Mouse (Mus musculus): Measurements from ENCODE around the gene BC005537.
"Not testable (repeated sequence)": the region's sequence is repeated elsewhere in the genome, so short reads cannot be mapped to it uniquely, and the experiment has no call there.

BC005537 gene

DNA sequence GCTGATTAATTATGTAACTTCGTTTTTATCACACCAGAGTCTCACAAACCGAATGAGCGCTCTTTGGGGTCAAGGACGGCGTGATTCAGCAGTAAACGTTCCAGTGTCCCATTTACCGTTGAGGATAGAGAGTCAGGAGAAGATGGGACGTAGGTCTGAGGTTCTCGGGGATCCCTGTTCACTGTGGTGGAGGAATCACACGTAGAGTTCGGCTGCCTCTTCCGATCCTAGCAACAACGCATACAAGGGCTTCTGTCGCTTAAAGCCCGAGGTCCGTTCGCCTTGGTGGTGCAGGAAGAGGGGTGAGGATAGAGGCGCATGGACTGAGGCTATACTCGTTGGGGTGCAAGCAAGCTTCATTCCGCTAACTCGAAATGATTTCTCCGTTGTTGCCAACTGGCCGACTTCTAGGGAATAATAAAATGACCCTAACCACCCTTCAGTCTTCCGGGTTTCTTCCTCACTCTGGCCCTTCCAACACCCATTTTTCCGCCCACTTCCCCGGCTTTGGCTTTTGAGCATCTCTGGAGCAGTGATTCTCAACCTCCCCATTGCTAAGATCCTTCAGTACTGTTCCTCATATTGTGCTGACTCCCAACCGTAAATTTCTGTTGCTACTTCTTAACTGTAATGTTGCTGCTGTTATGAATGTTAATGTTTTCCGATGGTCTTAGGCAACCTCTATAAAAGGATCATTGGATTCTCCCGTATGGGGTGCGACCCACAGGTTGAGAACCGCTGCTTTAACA is 1.4 kb upstream of the BC005537 start:
- DNase-seq (ENCODE audit: inconsistent age in 2 of 2, low spot score in 1 of 2) = peak; percentile 87 to 95

DNA sequence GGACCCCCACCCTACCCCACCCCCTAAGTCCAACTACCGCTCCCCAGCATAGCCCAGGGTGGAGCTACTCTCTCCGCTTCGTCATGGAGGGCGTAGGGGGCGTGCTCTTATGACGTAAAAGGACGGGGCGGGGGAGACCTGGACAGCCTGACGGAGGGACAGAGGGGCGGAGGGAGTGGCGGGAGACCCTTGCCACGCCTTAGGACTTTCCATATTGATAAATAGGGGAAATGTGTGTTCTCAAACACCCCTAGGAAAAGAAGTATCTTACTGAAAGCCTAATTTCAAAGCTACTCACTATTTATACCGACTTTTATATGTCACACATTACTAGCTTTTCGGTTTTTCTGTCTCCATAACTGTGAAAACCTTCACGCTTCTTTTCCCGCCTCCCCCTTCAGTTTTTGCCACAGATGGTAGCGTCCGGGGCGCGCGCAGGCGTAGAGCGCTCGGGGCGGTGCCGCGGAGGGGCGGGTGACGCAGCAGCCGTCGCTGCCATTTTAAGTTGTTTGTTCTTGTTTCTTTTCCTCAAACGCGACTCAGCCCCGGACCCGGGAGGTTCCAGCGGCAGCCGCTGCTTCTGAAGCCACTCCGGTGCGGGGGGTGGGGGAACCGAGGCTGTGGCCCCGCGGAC is 666 bp upstream of the BC005537 start:
- DNase-seq (ENCODE audit: inconsistent age in 2 of 2, low spot score in 1 of 2) = peak; percentile 98 to 99

DNA sequence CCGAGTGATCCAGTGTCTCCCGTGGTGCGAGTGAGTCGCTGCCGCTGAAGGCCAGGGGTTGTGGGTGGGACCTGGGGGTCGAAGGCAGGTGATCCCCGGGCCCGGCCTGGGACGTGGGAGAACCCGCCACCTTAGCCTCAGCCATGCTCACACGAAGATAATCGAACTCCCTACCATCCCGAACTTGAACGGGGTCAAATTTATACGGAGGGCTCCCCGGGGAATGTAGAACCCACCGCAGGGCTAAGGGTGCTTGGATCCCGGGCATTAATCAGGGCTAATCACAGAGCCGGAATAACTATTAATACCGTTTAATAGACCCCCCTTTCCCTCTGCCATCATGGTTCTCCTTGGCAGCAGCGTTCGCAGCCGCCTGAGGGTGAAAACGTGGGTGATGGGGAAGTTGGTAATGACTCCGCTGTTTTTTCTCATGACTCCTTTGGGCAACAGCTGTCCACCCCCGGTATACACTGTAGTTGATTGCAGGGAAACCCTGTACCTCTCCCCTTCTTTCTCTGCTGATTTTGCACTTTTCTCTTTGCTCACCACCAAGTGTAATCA is 754 bp downstream of the BC005537 start:
- DNase-seq (ENCODE audit: inconsistent age in 2 of 2, low spot score in 1 of 2) = peak; percentile 54 to 78

DNA sequence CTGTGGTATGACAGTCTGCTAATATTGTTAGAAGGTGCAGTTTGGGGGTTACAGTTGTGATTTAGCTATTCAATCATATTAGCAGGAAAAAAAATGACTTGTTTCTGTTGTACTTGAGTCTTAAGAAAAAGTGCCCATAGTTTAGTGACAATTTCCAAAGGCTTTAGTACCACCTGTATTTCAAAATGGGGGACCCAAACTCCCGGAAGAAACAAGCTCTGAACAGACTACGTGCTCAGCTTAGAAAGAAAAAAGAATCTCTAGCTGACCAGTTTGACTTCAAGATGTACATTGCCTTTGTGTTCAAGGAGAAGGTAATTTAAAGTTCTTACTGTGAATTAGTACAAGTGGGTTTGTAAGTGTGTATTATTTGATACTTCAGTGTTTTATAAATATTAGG is 1.7 kb downstream of the BC005537 start:
- DNase-seq (ENCODE audit: inconsistent age in 2 of 2, low spot score in 1 of 2) = no peak

DNA sequence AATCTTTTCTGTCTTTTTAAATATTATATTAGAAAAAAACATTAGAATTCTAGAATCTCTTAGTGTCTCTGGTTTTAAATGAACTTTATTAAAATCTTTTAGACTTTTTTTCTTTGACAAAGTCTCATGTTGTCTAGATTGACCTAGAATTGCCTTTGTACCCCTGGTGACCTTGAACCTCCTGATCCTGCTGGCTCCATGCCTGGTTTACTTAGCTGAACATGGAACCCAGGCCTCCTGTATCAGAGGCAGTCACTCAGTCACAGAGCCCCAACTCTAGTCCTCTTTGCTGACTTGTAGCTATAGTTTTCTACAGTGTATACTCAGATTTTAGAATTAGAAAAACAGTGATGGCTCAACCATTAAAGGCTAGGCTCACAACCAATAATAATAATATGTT is 4.6 kb downstream of the BC005537 start:
- DNase-seq (ENCODE audit: inconsistent age in 2 of 2, low spot score in 1 of 2) = peak; percentile 53 to 76

DNA sequence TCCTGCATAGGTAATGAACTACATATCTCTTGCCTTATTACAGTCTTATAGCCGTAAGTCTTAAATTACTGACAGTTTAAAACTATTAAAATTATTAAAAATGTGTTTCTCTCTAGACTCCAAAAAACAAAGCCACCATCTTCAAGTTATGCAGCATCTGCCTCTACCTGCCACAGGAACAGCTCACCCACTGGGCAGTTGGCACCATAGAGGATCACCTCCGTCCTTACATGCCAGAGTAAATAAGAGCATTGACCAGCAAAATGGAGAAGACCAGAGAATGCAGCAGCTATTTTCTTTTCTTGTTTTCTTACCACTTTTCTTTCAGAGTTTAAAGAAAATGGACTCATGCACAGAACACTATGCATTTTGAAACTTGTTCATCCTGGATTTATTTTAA is 11.1 kb downstream of the BC005537 start:
- DNase-seq (ENCODE audit: inconsistent age in 2 of 2, low spot score in 1 of 2) = no peak

DNA sequence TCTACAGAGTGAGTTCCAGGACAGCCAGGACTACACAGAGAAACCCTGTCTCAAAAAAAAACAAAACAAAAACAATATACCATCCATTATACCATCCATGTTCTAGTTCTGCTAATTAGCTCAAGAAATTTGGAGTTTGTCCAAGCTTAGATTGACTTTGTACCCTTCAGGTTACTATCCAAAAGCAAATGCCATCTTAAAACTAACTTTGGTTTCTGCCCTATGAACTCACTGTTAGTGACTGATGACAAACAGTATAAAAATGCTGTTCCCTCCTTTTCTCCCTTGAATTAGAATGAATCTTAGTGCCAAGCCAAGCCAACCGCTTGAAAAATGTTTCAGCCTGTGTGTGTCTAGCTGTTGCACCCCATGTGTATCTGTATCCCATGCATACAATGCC is 13.2 kb downstream of the BC005537 start:
- DNase-seq (ENCODE audit: inconsistent age in 2 of 2, low spot score in 1 of 2) = no peak

DNA sequence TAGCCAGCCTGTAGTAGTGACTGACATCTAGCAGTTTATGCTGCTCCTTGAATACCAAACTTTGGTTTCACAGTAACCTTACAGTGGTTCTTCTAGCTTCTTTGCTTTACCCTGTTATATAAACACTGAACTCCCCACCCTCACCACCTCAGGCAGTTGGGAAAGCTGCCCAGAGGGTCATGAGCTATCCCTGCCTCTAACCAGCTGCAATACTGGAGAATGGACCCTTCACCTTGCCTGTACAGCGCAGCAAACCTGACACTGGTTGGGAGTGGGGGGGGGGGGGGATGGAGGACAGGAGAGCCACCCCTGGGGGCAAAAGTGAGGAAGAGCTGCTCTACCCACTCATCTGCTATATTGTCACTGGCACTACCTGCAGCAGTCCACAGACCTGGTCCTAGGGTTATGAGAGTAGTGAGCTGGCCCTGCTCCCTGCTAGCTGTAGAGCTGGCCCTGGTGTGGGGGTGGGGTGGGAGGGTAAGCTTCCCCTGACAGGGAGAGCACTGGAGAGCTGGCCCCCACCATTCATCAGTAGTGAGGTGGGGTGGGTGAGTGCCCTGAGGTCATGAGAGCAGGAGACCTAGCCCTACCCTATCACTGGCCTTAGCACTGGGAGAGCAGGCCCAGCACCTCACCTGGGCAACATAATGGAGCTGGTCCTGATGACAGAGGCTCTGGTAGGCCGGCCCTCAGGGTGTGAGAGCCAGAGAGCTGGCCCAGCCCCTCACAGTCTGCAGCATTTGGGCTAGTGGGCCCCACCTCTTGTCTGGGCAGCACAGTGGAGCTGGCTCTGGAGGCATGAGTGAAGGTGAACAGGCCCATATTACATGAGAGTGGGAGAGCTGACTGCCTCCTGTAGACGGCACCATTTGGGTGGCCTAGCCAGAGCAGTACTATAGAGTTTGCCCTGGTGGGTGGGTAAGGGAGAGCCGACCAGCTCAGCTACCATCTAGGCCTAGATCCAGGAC is 15.0 kb downstream of the BC005537 start:
- DNase-seq (ENCODE audit: inconsistent age in 2 of 2, low spot score in 1 of 2) = peak in 1 of 2 experiments; percentile 5

DNA sequence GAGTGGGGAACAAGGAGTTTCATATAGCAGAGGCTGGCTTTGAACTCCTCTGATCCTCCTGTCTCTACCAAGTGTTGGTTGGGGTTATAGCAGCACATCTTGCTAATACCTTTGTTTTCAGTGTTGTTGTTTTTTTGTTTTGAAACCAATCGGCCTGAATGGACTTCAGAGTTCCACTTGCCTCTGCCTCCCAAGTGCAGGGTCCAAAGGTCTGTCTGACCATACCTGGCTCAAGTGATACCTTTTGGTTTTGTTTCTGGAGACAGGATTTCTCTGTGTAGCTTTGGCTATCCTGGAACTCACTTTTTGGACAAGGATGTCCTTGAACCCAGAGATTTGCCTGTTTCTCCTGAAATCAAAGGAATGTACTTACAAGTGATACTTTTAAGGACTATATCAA is 18.5 kb downstream of the BC005537 start:
- DNase-seq (ENCODE audit: inconsistent age in 2 of 2, low spot score in 1 of 2) = no peak

DNA sequence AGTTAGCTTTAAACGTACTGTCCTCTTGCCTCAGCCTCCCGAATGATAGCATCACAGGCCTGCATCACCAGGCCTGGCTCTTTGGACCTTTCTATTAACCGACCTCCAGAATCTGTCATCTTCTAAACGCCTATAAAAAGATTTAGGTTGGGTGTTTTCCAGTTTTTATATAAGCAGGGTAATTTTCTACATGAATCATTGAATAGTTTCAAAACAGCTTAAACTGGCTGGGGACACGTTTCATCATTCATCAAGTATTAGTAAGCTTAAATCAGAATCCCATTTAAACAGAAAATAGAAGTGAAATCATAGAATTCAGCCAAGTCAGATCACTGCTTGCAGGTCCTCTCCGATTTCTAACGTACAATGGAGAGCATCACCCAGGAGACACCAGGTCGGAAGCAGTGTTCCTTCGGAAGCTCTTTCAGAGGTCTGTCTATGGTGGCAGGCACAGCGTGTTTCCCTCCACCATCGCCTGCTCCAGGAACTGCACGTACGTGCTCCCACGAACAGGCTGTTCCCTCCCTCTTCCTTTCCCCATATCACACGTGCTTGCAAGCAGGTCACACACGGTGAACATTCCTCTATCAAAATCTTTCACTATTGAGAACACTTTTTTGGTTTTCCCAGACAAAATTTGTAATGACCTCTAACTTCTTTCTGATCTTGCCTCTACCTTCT is 21.3 kb downstream of the BC005537 start:
- DNase-seq (ENCODE audit: inconsistent age in 2 of 2, low spot score in 1 of 2) = no peak

DNA sequence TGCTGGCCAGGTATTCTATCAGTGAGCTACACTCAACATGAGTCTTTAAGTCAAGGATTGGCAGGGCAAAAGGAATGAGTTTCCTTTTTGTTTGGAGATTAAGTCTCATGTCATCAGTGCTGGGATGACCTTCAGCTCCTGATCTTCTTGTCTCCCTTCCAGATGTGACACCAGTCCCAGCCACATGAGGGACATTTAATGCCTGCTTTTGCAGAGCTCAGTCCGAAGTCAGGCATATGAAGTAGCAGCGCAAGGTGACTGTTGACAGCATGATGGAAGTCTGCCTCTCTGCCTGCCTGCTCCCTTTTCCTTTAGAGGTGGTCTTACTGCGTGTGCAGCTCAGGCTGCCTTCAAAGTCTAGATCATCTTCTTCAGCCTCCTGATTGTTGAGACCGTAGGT is 23.2 kb downstream of the BC005537 start:
- no peak for DNase-seq (ENCODE audit: inconsistent age in 2 of 2, low spot score in 1 of 2)

DNA sequence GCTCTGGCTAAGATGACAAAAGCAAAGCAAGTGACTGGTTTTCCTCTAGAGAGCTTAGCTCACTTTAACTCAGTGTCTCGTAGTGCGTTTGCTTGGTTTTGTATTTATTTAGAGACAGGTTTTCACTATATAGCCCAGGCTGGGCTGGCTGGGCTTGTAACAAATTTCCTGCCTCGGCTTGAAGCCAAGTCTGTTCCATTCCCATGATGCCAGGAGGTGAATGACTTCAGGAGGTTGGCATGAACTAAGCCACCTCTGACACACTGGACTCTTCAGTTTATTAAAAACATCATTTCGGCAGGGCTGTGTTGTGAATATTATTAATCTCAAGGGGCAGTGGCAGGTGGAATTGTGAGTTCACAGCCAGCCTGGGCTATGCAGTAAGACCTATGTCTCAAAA is 24.1 kb downstream of the BC005537 start:
- DNase-seq (ENCODE audit: inconsistent age in 2 of 2, low spot score in 1 of 2) = no peak

DNA sequence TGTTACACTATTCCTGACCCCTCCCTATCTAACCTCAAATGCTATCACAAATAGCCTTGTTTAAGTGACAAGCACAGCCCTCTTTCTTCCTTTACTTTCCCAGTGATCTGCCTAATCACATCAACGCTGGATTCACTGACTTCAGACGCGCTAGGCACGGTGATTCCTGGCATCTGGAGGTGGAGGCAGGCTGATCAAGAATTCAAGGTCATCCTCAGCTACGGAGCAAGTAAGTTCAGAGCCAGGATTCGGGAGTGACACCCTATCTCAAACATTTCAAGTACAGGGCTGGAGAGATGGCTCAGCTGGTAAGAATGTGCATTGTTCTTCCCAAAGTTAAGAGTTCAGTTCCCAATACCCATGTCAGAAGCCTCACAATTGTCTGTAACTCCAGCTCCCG is 24.7 kb downstream of the BC005537 start:
- no peak for DNase-seq (ENCODE audit: inconsistent age in 2 of 2, low spot score in 1 of 2)

DNA sequence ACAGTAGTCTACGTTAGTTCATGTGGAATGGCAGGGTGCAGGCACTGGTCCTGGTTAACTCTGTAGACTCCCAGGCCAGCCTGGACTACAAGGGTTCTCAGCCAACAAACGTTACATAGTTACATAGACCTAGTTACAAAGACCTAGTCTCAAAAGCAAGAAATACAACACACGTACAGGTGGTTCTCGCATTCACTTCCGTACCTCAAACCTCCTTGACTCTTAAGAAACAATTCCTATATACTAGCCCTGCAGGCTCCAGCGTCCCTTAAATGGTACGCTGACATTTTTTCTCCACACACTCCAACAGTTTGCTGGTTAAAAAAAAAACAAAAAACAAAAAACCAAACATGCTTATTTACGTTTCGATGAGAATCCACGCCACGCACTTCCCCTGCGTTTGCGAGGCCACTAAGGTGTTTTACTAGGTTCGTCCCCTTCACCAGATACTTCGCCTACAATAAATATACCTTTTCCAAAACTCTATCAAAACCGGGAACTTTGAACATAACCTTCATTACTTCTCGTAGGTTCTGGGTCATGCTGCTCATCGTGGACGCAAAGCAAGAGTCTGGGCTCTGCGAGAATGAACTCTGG is 29.4 kb downstream of the BC005537 start:
- peak in 1 of 2 experiments; percentile 67 for DNase-seq (ENCODE audit: inconsistent age in 2 of 2, low spot score in 1 of 2)

DNA sequence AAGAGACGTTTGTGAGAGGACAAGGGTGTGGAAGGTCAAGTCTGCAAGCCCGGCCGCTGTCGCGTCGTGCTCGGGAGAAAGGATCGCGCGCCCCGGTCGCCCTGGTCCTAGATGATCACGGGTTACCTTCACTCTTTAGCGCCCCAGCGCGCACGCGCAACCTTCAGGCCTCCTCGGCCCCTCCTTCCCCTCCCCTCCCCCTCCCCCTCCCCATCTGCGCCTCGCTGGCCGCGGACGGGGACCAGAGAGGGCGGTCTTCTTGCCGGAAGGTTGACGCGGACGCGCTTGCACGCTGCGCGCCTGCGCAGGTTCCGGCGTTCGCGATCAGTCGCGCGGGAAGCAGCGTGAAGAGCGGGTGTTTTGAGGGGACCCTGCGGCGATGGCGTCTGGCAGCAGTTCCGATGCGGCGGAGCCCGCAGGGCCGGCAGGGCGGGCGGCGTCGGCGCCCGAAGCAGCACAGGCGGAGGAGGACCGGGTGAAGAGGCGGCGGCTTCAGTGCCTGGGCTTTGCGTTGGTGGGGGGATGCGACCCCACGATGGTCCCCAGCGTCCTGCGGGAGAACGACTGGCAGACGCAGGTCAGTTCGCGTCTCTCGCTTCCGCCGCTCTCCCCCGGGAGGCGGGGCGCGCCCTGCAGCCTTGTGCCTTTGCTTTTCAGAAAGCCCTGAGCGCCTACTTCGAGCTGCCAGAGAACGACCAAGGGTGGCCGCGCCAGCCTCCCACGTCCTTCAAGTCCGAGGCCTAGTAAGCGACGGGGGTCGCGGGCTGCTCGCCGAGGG is 30.1 kb downstream of the BC005537 start, which contains the start of the genes Acot13 and Tdp2:
Gene Acot13, minus strand, starts transcription at position 188 of the 778 bp plus-strand sequence.
Gene Tdp2, plus strand, starts transcription at position 327 of the 778 bp plus-strand sequence.
- peak; percentile 95 to 97 for DNase-seq (ENCODE audit: inconsistent age in 2 of 2, low spot score in 1 of 2)

DNA sequence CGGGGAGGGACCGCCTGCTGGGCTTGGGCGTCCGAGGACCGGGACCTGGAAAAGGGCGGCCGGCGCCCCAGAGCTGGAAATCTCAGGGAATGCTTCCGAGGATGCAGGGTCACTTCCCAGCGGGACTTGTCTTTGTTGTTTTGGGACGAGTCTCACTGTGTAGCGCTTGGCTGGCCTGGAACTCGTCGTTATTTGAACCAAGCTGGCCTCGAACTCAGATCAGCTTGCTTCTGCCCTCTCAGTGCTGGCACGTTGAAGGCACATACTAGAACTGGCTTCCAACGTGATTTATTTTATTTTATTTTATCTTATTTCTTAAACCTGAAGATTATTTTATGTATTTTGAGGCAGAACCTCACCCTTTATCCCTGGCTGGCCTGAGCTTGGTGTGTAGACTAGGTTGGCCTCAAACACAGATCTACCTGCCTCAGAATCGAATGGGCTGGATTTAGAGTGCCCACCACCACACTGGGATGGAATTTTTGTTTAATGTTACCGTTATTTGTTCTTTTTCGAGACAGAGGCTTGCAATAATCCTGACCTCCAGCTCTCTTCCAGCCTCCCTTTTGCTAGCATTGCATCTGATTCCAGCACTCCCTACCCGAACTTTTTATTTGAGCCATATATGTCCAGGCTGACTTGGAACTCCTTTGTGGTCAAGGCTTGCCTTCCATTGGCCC is 30.8 kb downstream of the BC005537 start:
- DNase-seq (ENCODE audit: inconsistent age in 2 of 2, low spot score in 1 of 2) = no peak

DNA sequence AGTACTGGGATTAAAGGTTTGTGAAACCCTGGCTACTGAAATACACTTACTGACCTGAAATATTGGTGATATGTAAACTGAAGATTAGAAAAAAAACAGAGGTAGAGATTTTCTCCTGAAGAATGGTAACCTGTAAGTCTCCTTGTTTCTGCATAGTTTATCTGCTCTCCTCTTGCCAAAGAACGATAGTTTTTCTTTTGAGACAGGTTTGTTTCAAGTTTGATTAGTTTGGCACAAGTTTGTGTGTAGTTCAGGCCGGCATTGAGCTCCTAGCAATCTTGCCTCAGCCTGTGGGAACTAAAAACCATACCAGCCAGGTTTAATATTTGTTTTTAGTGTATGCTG is 31.3 kb downstream of the BC005537 start:
- DNase-seq (ENCODE audit: inconsistent age in 2 of 2, low spot score in 1 of 2) = no peak

DNA sequence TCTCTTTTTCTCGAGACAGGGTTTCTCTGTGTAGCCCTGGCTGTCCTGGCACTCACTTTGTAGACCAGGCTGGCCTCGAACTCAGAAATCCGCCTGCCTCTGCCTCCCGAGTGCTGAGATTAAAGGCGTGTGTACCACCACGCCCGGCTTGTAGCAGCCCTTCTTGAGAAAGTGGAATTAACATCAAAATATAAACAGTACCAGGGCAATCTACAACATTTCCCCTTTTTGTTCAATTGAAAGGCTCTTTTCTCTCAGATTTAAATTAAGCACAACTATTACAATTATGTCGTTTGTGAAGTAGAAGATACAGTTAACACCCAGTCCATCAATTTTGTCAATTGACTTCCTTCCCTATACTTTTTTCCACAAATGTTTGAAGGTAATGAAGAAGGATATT is 36.3 kb downstream of the BC005537 start:
- DNase-seq (ENCODE audit: inconsistent age in 2 of 2, low spot score in 1 of 2) = not testable (repeated sequence)

DNA sequence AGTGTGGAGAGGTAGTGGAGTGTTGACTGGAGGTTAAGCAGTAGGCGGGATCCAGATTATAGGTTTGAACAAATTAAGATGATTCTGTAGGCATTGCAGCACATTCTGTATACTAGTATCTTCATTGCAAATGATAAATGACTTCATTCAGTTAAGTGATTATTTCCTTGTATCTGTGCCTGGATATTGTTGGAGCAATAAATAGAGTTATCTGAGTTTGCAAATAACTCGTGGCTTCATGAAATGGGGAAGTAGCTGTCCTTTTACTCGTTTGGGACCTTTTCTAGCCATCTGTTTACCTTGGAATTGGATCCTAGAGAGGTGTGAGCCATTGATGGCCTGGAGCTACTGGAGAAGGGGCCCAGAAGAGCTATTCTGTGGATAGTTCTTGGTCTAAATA is 38.4 kb downstream of the BC005537 start:
- no peak for DNase-seq (ENCODE audit: inconsistent age in 2 of 2, low spot score in 1 of 2)
